Mouse (Mus musculus) neural tube, embryonic 12.5 days (tissue): ENCODE data around the gene Gstz1. TPM values are rescaled to one million over a fixed set of nuclear protein-coding genes. Genes with fewer than 3 reads are reported as not detected.
"Not testable (repeated sequence)": the region's sequence is repeated elsewhere in the genome, so short reads cannot be mapped to it uniquely, and the experiment has no call there.

Experiments
- ATAC-seq: fragments of 200-750 bp; cut with Nextera tagmentation; 2 replicates; pipeline ENCODE4 v1.8.0; 2017; ENCODE audit warnings: low read depth, mild to moderate bottlenecking, moderate TSS enrichment, moderate library complexity; ENCODE audit not compliant: low FRiP score
- H3K27ac ChIP-seq: fragments of 300-500 bp; sonication (generic); 2 replicates; pipeline ENCODE4 v1.5.1; 2016
- H3K27me3 ChIP-seq: fragments of 300-500 bp; sonication (generic); replicated peaks from 2 replicates; pipeline ENCODE4 v1.6.1; 2016; ENCODE audit warnings: mild to moderate bottlenecking
- H3K36me3 ChIP-seq: fragments of 300-500 bp; sonication (generic); 2 replicates; pipeline ENCODE4 v1.6.1; 2016; ENCODE audit warnings: mild to moderate bottlenecking
- H3K4me1 ChIP-seq: fragments of 300-500 bp; sonication (generic); 2 replicates; pipeline ENCODE4 v1.6.1; 2016
- H3K4me2 ChIP-seq: fragments of 300-500 bp; sonication (generic); replicated peaks from 2 replicates; pipeline ENCODE4 v1.6.1; 2016; ENCODE audit warnings: mild to moderate bottlenecking
- H3K4me3 ChIP-seq: fragments of 300-500 bp; sonication (generic); 2 replicates; pipeline ENCODE4 v1.5.1; 2016
- H3K9ac ChIP-seq: fragments of 300-500 bp; sonication (generic); 2 replicates; pipeline ENCODE4 v1.6.1; 2016; ENCODE audit warnings: mild to moderate bottlenecking
- H3K9me3 ChIP-seq: fragments of 300-500 bp; sonication (generic); 2 replicates; pipeline ENCODE4 v1.6.1; 2016; ENCODE audit warnings: mild to moderate bottlenecking
- WGBS: fragments of 180-500 bp; shearing (Covaris S2); methylation state at CpG from one replicate; pipeline ENCODE4 v1.1.7; 2016; 5-methylcytosine and 5-hydroxymethylcytosine counted together
- polyA plus RNA-seq: library from polyadenylated mRNA; unstranded; fragments of >200 nt; fragmentation: Nextera tagmentation; extraction: Ambion mirVana; gene quantifications from 2 replicates; pipeline ENCODE4 v1.2.1, GENCODE M21; 2016

Gene Gstz1
- polyA plus RNA-seq, 1 experiment from 2014 or later = 29.7 TPM

GRCm38 (mm10) chr12:87160815-87161214, 13.8 kb downstream of the Gstz1 start:
- Histone ChIP-seq H3K27me3 (no peaks in the 10 kb centered on the region), H3K4me3 (no peak overlapping the region), H3K36me3 (peaks cover 11% of the 10 kb centered on the region; the same call in 1 of the 2 replicates), H3K27ac (no peak overlapping the region), H3K4me1 (no peaks in the 10 kb centered on the region), H3K4me2 (no peak overlapping the region), H3K9me3 (no peaks in the 10 kb centered on the region), H3K9ac (no peak overlapping the region)
- WGBS = 85% methylated on average over 5 of the region's 5 CpGs
- no peak for ATAC-seq

- no peaks in the 10 kb centered on the region for H3K4me1 ChIP-seq
- H3K9ac ChIP-seq = no peak overlapping the region
- no peak for ATAC-seq
- H3K36me3 ChIP-seq = peaks cover 20% of the 10 kb centered on the region
- no peak overlapping the region for H3K4me3 ChIP-seq
- 90% methylated on average over 4 of the region's 4 CpGs for WGBS
- no peak overlapping the region for H3K27ac ChIP-seq
- no peaks in the 10 kb centered on the region for H3K9me3 ChIP-seq
- H3K4me2 ChIP-seq = no peak overlapping the region
- H3K27me3 ChIP-seq = no peaks in the 10 kb centered on the region
Measured at GRCm38 (mm10) chr12:87175194-87175946, 28.4 kb downstream of the Gstz1 start.

DNA sequence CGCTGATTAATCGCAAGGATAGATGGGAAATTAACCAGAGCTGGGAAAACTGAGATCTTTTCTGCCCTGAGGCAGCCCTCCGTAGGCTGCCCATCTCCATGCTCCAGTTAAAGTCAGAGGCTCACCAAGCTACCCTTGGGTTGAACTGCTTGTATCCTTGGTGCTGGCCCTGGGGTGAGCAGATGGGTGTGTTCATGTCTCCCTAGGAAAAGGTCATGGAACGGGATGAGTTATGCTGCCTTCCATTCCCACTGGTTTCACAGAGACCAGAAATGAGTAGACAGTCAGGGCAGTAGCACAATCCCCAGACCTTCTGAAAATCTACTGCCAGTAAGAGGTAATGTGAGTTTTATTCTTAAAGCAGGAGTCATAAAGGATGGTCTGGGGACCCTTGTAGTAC, 30.7 kb downstream of the Gstz1 start:
- Histone ChIP-seq H3K9me3 (no peaks in the 10 kb centered on the region), H3K36me3 (peaks cover 4% of the 10 kb centered on the region; the same call in 1 of the 2 replicates), H3K9ac (no peak overlapping the region), H3K4me1 (no peaks in the 10 kb centered on the region), H3K4me2 (no peak overlapping the region), H3K27ac (no peak overlapping the region), H3K4me3 (no peak overlapping the region), H3K27me3 (no peaks in the 10 kb centered on the region)
- 92% methylated on average over 4 of the region's 4 CpGs for WGBS
- no peak for ATAC-seq

- Histone ChIP-seq H3K4me2 (no peak overlapping the region), H3K27me3 (no peaks in the 10 kb centered on the region), H3K9me3 (no peaks in the 10 kb centered on the region), H3K4me1 (0 out of 2 replicates have a peak, but pooled peaks cover under 1% of the 10 kb centered on the region), H3K4me3 (no peak overlapping the region), H3K36me3 (no peaks in the 10 kb centered on the region), H3K9ac (no peak overlapping the region), H3K27ac (no peak overlapping the region)
- no peak for ATAC-seq
- WGBS = 92% methylated on average over 3 of the region's 3 CpGs
Measured at GRCm38 (mm10) chr12:87193008-87193407, 46.0 kb downstream of the Gstz1 start.

DNA sequence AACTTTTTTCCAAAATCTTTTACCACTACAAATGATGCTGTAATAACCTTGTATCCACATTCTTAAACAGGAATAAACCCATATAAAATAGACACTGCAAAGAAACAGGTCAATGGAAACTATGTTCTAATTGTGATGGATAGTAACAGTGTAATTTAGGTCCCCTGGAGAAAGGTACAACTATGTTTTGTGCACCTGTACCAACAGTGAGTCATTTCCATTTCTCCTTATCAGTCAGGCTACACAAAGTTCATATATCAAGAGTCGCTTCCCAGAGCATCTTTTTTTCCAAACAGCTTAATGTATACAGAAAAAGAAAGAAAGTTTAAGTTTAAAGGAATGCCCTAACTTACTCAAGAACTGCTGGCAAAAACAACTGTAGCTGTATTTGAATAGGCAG, 48.1 kb downstream of the Gstz1 start:
- Histone ChIP-seq H3K9ac (no peak overlapping the region), H3K9me3 (no peaks in the 10 kb centered on the region), H3K4me2 (no peak overlapping the region), H3K4me1 (peaks cover 12% of the 10 kb centered on the region), H3K27me3 (no peaks in the 10 kb centered on the region), H3K27ac (no peak overlapping the region), H3K36me3 (no peaks in the 10 kb centered on the region), H3K4me3 (no peak overlapping the region)
- no peak for ATAC-seq
- 93% methylated on average over 1 of the region's 1 CpGs for WGBS

GRCm38 (mm10) chr12:87196310-87196709, 49.3 kb downstream of the Gstz1 start:
- H3K4me2 ChIP-seq = no peak overlapping the region
- no peak overlapping the region for H3K9ac ChIP-seq
- no peak overlapping the region for H3K27ac ChIP-seq
- no peaks in the 10 kb centered on the region for H3K27me3 ChIP-seq
- no peaks in the 10 kb centered on the region for H3K9me3 ChIP-seq
- peaks cover 12% of the 10 kb centered on the region for H3K4me1 ChIP-seq
- no peak for ATAC-seq
- no peak overlapping the region for H3K4me3 ChIP-seq
- no peaks in the 10 kb centered on the region for H3K36me3 ChIP-seq

- H3K36me3 ChIP-seq = no peaks in the 10 kb centered on the region
- H3K9me3 ChIP-seq = no peaks in the 10 kb centered on the region
- H3K27ac ChIP-seq = no peak overlapping the region
- H3K4me3 ChIP-seq = peak overlapping the region; percentile 85
- WGBS = 58% methylated on average over 6 of the region's 6 CpGs
- peaks cover 12% of the 10 kb centered on the region for H3K4me1 ChIP-seq
- no peak for ATAC-seq
- no peaks in the 10 kb centered on the region for H3K27me3 ChIP-seq
- H3K4me2 ChIP-seq = peak overlapping the region; percentile 80
- peak overlapping the region; percentile 80; the same call in 1 of the 2 replicates for H3K9ac ChIP-seq
Measured at GRCm38 (mm10) chr12:87198792-87199191, 51.8 kb downstream of the Gstz1 start.

- ATAC-seq = peak; percentile 14; the same call in 1 of the 2 replicates
- under 1% methylated on average over 38 of the region's 38 CpGs for WGBS
- H3K9ac ChIP-seq = peak within 1 kb of the TSS; percentile 80
Measured at GRCm38 (mm10) chr12:87199206-87199972, 52.4 kb downstream of the Gstz1 start, which contains the start of gene Samd15. Samd15 (plus strand) TSS chr12:87199723.

DNA sequence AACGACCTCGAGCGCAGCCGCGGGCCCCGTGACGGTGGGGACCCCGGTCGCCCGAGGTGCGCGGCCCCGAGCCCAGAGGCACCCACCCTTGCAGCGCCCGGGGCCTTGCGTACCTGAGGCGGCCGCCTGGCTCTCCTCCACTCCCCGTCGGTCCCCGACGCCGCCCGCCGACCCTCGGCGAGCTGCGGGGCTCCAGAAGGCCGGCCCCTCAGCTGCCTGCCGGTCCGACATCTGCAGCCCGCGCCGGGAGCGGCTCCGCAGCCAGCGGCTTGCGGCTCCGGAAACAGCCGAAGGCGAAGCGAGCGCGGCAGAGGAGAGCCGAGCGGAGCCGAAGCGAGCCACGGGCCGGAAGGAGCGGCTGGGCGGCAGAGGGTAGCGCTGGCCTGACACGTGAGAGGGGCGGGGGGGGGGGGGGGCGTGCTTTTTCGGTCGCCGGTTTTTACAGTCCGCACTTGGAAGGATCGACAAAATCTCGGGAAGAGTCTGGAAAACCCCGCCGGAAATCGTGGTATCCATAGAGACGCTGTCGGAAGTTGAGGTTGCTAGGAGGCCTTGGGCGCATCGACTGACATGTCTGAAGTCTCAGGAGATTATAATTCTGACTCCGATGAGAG, 53.1 kb downstream of the Gstz1 start, which contains the start of gene Tmed8:
Gene Tmed8, minus strand, starts transcription at position 482 of the 614 bp plus-strand sequence.
- Histone ChIP-seq H3K4me3 (peak within 1 kb of the TSS; percentile 85), H3K9me3 (no peaks in the 10 kb centered on the region), H3K4me2 (peak within 1 kb of the TSS; percentile 80), H3K9ac (peak within 1 kb of the TSS; percentile 80), H3K4me1 (peaks cover 12% of the 10 kb centered on the region), H3K27ac (peak within 1 kb of the TSS; percentile 75), H3K36me3 (no peaks in the 10 kb centered on the region), H3K27me3 (no peaks in the 10 kb centered on the region)
- ATAC-seq = peak; percentile 94
- under 1% methylated on average over 59 of the region's 70 CpGs for WGBS

More at GRCm38 (mm10) chr12:87199206-87199972, 52.4 kb downstream of the Gstz1 start, which contains the start of gene Samd15:
- peaks cover 12% of the 10 kb centered on the region for H3K4me1 ChIP-seq
- H3K27ac ChIP-seq = peak within 1 kb of the TSS; percentile 75
- no peaks in the 10 kb centered on the region for H3K36me3 ChIP-seq
- H3K9me3 ChIP-seq = no peaks in the 10 kb centered on the region
- peak within 1 kb of the TSS; percentile 85 for H3K4me3 ChIP-seq
- no peaks in the 10 kb centered on the region for H3K27me3 ChIP-seq
- H3K4me2 ChIP-seq = peak within 1 kb of the TSS; percentile 80

DNA sequence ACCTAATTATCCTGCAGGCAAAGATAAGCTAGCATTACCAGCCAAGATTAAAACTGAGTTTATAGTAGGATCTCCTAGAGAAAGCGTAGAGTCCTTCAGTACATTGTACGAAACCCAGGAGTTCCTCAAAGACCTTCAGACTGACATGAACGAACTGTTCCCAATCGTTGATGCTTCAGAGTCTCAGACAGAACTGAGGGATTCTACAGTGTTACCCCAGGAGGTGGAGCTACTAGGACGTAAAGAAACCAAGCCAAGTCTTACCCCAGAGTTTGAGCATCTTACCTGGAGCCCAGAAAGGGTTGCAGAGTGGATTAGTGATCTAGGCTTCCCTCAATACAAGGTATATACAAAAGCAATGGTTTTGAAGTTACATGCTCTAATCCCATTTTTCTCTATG, 54.7 kb downstream of the Gstz1 start:
- no peak overlapping the region for H3K9ac ChIP-seq
- H3K9me3 ChIP-seq = no peaks in the 10 kb centered on the region
- peaks cover 12% of the 10 kb centered on the region for H3K4me1 ChIP-seq
- no peak overlapping the region for H3K4me3 ChIP-seq
- H3K27ac ChIP-seq = no peak overlapping the region
- ATAC-seq = no peak
- WGBS = 75% methylated on average over 5 of the region's 5 CpGs
- H3K36me3 ChIP-seq = no peaks in the 10 kb centered on the region
- H3K4me2 ChIP-seq = no peak overlapping the region
- H3K27me3 ChIP-seq = no peaks in the 10 kb centered on the region

GRCm38 (mm10) chr12:87205789-87206188, 58.8 kb downstream of the Gstz1 start:
- H3K4me2 ChIP-seq, H3K4me3 ChIP-seq, H3K36me3 ChIP-seq, H3K27me3 ChIP-seq, H3K27ac ChIP-seq, H3K9ac ChIP-seq, H3K9me3 ChIP-seq, ATAC-seq, H3K4me1 ChIP-seq: not testable (repeated sequence)
- WGBS = 88% methylated on average over 5 of the region's 5 CpGs
